Mouse (Mus musculus) testis, adult 2 months (tissue): ENCODE measurements around the gene Wdr81.

Experiments
- CTCF ChIP-seq: fragments of 200-500 bp; IDR thresholded peaks from 2 replicates; pipeline ENCODE4 v1.5.1; 2012; ENCODE audit warnings: low read depth, mild to moderate bottlenecking, inconsistent platforms, low read length, moderate library complexity; ENCODE audit not compliant: control insufficient read depth, insufficient read depth, insufficient replicate concordance
- POLR2A ChIP-seq: fragments of 200-500 bp; IDR thresholded peaks from 2 replicates; pipeline ENCODE4 v1.6.1; 2012; ENCODE audit warnings: low read depth, mild to moderate bottlenecking, inconsistent platforms, low read length, moderate library complexity; ENCODE audit not compliant: control insufficient read depth

- TF ChIP-seq POLR2A, result no peak
- no peak for TF ChIP-seq CTCF
These were observed 15.2 kb downstream of the Wdr81 start, which contains the start of gene Serpinf2 for GRCm38 (mm10) chr11:75439363-75439762.
